Mouse (Mus musculus): Measurements from ENCODE around the gene Ttc17. TPM values are rescaled to one million over a fixed set of nuclear protein-coding genes. Genes with fewer than 3 reads are reported as not detected.

Gene Ttc17
- total and polyA plus RNA-seq, 2 experiments = 12.1 to 17.0 TPM

GRCm38 (mm10) chr2:94266381-94267160 is 139.9 kb downstream of the Ttc17 start:
- DNase-seq (ENCODE audit: extremely low read depth, low read depth, low spot score) = no peak
- Histone ChIP-seq H3K4me3 (ENCODE audit: insufficient read depth, low read depth, low read length) (no peak overlapping the region), H3K36me3 (ENCODE audit: control insufficient read depth, insufficient read depth, low read length) (no peaks in the 10 kb centered on the region), H3K27me3 (ENCODE audit: control insufficient read depth, insufficient read depth, low read length) (no peaks in the 10 kb centered on the region; the same call in 1 of the 2 replicates), H3K27ac (replicated peaks; ENCODE audit: insufficient read depth, low read depth, low read length) (no peak overlapping the region), H3K9ac (ENCODE audit: low read depth, low read length) (no peak overlapping the region), H3K4me1 (ENCODE audit: control insufficient read depth, insufficient read depth, low read length) (no peaks in the 10 kb centered on the region), H3K79me2 (ENCODE audit: control insufficient read depth, insufficient read depth, low read length) (no peaks in the 10 kb centered on the region)
- WGBS = 33% methylated on average over 7 of the region's 7 CpGs
- TF ChIP-seq POLR2A (IDR thresholded peaks at IDR 0.05; ENCODE audit: extremely low read depth, insufficient read depth, low read length) (no peak), CTCF (IDR thresholded peaks at IDR 0.05; ENCODE audit: low read depth, low read length) (no peak)

GRCm38 (mm10) chr2:94265221-94266191 is 141.0 kb downstream of the Ttc17 start:
- no peak overlapping the region for H3K27ac ChIP-seq (replicated peaks; ENCODE audit: insufficient read depth, low read depth, low read length)
- H3K36me3 ChIP-seq (ENCODE audit: control insufficient read depth, insufficient read depth, low read length) = no peaks in the 10 kb centered on the region
- no peak overlapping the region for H3K4me3 ChIP-seq (ENCODE audit: insufficient read depth, low read depth, low read length)
- 13% methylated on average over 16 of the region's 16 CpGs for WGBS
- no peaks in the 10 kb centered on the region for H3K79me2 ChIP-seq (ENCODE audit: control insufficient read depth, insufficient read depth, low read length)
- no peak overlapping the region for H3K9ac ChIP-seq (ENCODE audit: low read depth, low read length)
- no peaks in the 10 kb centered on the region; the same call in 1 of the 2 replicates for H3K27me3 ChIP-seq (ENCODE audit: control insufficient read depth, insufficient read depth, low read length)
- DNase-seq (ENCODE audit: extremely low read depth, low read depth, low spot score) = peak; percentile 70
- TF ChIP-seq POLR2A (IDR thresholded peaks at IDR 0.05; ENCODE audit: extremely low read depth, insufficient read depth, low read length) (no peak), CTCF (IDR thresholded peaks at IDR 0.05; ENCODE audit: low read depth, low read length) (no peak)
- no peaks in the 10 kb centered on the region for H3K4me1 ChIP-seq (ENCODE audit: control insufficient read depth, insufficient read depth, low read length)

- Histone ChIP-seq H3K36me3 (ENCODE audit: control insufficient read depth, insufficient read depth, low read length) (no peaks in the 10 kb centered on the region), H3K27me3 (ENCODE audit: control insufficient read depth, insufficient read depth, low read length) (no peaks in the 10 kb centered on the region; the same call in 1 of the 2 replicates), H3K27ac (replicated peaks; ENCODE audit: insufficient read depth, low read depth, low read length) (no peak overlapping the region), H3K9ac (ENCODE audit: low read depth, low read length) (no peak overlapping the region), H3K79me2 (ENCODE audit: control insufficient read depth, insufficient read depth, low read length) (no peaks in the 10 kb centered on the region), H3K4me3 (ENCODE audit: insufficient read depth, low read depth, low read length) (no peak overlapping the region), H3K4me1 (ENCODE audit: control insufficient read depth, insufficient read depth, low read length) (no peaks in the 10 kb centered on the region)
- no peak for TF ChIP-seq POLR2A (IDR thresholded peaks at IDR 0.05; ENCODE audit: extremely low read depth, insufficient read depth, low read length)
- no peak for TF ChIP-seq CTCF (IDR thresholded peaks at IDR 0.05; ENCODE audit: low read depth, low read length)
- no peak for DNase-seq (ENCODE audit: extremely low read depth, low read depth, low spot score)
- under 1% methylated on average over 12 of the region's 12 CpGs for WGBS
These were observed 141.8 kb downstream of the Ttc17 start for GRCm38 (mm10) chr2:94264631-94265098.

- Histone ChIP-seq H3K4me1 (ENCODE audit: control insufficient read depth, insufficient read depth, low read length) (no peaks in the 10 kb centered on the region), H3K27ac (replicated peaks; ENCODE audit: insufficient read depth, low read depth, low read length) (no peak overlapping the region), H3K36me3 (ENCODE audit: control insufficient read depth, insufficient read depth, low read length) (no peaks in the 10 kb centered on the region), H3K9ac (ENCODE audit: low read depth, low read length) (no peak overlapping the region), H3K27me3 (ENCODE audit: control insufficient read depth, insufficient read depth, low read length) (no peaks in the 10 kb centered on the region; the same call in 1 of the 2 replicates), H3K4me3 (ENCODE audit: insufficient read depth, low read depth, low read length) (no peak overlapping the region), H3K79me2 (ENCODE audit: control insufficient read depth, insufficient read depth, low read length) (no peaks in the 10 kb centered on the region)
- 4% methylated on average over 2 of the region's 2 CpGs for WGBS
- TF ChIP-seq POLR2A (IDR thresholded peaks at IDR 0.05; ENCODE audit: extremely low read depth, insufficient read depth, low read length) (no peak), CTCF (IDR thresholded peaks at IDR 0.05; ENCODE audit: low read depth, low read length) (no peak)
- no peak for DNase-seq (ENCODE audit: extremely low read depth, low read depth, low spot score)
These were observed 142.5 kb downstream of the Ttc17 start for GRCm38 (mm10) chr2:94264006-94264405.

GRCm38 (mm10) chr2:94263530-94263937 is 143.0 kb downstream of the Ttc17 start:
- TF ChIP-seq POLR2A (IDR thresholded peaks at IDR 0.05; ENCODE audit: extremely low read depth, insufficient read depth, low read length) (no peak), CTCF (IDR thresholded peaks at IDR 0.05; ENCODE audit: low read depth, low read length) (no peak)
- Histone ChIP-seq H3K4me1 (ENCODE audit: control insufficient read depth, insufficient read depth, low read length) (no peaks in the 10 kb centered on the region; the same call in 1 of the 2 replicates), H3K79me2 (ENCODE audit: control insufficient read depth, insufficient read depth, low read length) (no peaks in the 10 kb centered on the region), H3K36me3 (ENCODE audit: control insufficient read depth, insufficient read depth, low read length) (no peaks in the 10 kb centered on the region), H3K4me3 (ENCODE audit: insufficient read depth, low read depth, low read length) (peak overlapping the region; percentile 0; the same call in 1 of the 2 replicates), H3K27me3 (ENCODE audit: control insufficient read depth, insufficient read depth, low read length) (no peaks in the 10 kb centered on the region; the same call in 1 of the 2 replicates), H3K27ac (replicated peaks; ENCODE audit: insufficient read depth, low read depth, low read length) (no peak overlapping the region), H3K9ac (ENCODE audit: low read depth, low read length) (no peak overlapping the region)
- WGBS = 4% methylated on average over 14 of the region's 14 CpGs
- DNase-seq (ENCODE audit: extremely low read depth, low read depth, low spot score) = no peak
